Mouse (Mus musculus) cerebellum, postnatal 14 days (tissue): ENCODE measurements around the gene Sigmar1.
"Not testable (repeated sequence)": the region's sequence is repeated elsewhere in the genome, so short reads cannot be mapped to it uniquely, and the experiment has no call there.

Source experiments
- DNase-seq, 2 experiments: peaks; one replicate each; pipeline ENCODE4 v3.0.0; 2021; ENCODE audit warnings: mixed read lengths in 2 of 2

Gene Sigmar1

DNA sequence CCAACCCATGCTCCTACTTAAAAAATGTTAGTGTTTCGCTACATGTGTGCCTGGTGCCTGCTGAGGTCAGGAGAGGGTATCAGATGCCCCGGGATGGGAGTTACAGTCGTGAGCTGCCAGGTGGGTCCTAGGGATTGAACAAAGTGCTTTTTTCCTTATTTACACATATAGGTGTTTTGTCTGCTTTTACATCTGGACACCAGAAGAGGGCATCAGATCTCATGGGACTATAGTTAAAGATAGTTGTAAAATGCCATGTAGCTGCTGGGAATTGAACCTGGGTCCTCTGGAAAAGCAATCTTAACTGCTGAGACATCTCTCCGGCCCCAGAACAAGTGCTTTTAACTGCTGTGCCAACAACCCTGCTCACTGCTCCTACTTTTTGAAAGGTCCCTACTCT, 45.7 kb downstream of the Sigmar1 start:
- DNase-seq: no peak

DNA sequence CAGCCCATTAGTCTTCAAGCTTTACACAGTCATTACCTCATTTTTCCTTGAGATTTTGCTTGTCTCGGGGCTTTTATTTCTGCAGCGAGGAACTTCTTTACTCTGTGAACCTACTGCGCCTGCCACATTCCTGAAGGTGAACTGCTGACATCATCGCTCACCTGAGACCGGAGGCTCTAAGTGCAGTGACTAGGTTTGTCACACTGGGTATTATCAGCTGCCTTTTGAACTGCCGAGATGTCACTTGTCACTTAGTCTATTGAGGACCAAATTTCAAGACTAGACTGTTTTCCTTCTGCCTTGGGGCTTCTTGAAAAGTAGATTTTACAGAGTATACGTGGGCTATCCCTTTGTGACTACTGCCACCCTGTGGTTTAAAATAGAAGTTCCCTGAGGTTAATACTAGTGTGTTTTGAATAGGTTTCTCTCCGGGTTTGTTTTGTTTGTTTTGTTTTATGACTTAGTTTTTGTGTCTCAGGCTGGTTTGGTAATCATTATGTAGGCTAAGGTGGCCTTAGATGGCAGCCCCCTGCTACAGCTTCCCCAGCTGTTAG, 47.7 kb downstream of the Sigmar1 start:
- peak; percentile 67 to 82 for DNase-seq

DNA sequence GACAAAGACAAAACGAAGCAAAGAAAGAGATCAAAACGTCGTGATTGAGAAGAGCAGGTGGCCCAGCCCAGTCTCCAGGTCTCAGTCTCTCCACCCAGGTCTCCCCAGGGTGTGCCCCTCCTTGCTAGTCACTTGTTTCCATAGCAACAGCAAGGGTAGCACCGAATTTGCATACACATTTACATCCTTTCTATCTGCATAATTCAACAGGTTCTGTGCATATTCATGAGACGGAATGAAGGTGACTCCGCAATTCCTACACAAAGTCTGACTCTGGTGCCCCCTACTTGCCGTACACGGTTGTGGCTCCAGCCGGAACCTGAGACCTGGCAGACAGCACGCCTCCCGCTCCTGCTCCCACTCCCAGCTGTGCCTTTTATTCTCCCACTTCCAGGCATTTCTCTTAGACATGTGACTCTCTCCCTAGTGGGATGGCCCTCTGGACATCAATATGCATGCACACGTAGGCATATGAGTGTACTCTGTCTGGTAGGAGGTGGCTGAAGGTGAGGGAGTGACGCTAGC, 48.9 kb downstream of the Sigmar1 start:
- peak; percentile 83 to 87 for DNase-seq

GRCm38 (mm10) chr4:41705922-41706754, 49.8 kb downstream of the Sigmar1 start:
- DNase-seq: peak in 1 of 2 experiments; percentile 75

DNA sequence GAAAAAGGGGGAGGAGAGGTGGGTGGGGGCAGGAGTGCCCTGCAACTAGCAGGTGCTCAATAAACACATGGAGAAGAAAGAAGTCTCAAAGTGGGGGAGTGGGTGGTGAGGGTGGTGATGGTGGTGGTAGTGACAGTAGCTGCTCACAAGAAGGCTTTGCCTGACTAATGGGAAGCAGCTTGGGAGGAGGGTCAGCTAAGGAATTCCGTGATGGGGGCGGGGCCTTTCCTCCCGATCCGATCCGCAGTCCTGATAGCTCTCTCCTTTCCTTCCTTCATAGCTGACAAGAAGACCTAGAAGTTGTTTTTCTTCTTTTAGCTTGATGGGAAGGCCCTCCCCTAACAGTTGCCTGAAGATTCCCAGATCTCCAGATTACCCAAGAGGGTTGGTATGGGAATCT, 51.3 kb downstream of the Sigmar1 start:
- DNase-seq: no peak

- DNase-seq: not testable (repeated sequence)
Measured at GRCm38 (mm10) chr4:41702226-41702625, 53.7 kb downstream of the Sigmar1 start.

- not testable (repeated sequence) for DNase-seq
Measured at GRCm38 (mm10) chr4:41700224-41700623, 55.7 kb downstream of the Sigmar1 start.

GRCm38 (mm10) chr4:41699783-41700182, 56.2 kb downstream of the Sigmar1 start, which contains the start of gene Il11ra1:
Gene Il11ra1 (plus strand): TSS chr4:41699989.
- not testable (repeated sequence) for DNase-seq

- peak; percentile 70 to 75 for DNase-seq
Measured at GRCm38 (mm10) chr4:41698421-41699016, 57.4 kb downstream of the Sigmar1 start.

- peak; percentile 94 to 95 for DNase-seq
Measured at GRCm38 (mm10) chr4:41696930-41697841, 58.8 kb downstream of the Sigmar1 start, which contains the start of gene Cntfr. Gene Cntfr (minus strand): TSS chr4:41697089.

- DNase-seq: not testable (repeated sequence)
Measured at GRCm38 (mm10) chr4:41696452-41696851, 59.5 kb downstream of the Sigmar1 start.

DNA sequence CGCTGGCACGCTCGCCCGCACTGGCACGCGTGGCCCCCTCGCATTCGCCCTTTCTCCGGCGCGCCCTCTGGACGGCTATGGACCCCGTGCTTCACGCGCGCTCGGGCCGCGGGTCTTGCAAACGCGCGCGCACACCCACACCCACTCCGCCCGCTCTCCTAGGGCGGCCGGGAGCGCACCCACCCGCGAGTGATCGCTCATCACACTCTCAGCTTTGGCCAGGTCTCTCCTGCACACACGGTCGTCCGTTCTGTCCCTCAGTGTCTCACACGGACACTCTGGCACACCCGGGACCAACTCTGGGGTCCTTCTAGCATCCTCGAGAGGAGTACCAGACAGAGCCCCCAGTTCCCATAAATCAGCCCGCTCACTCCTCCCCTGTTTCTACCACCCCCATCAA, 60.2 kb downstream of the Sigmar1 start:
- DNase-seq: not testable (repeated sequence)

DNA sequence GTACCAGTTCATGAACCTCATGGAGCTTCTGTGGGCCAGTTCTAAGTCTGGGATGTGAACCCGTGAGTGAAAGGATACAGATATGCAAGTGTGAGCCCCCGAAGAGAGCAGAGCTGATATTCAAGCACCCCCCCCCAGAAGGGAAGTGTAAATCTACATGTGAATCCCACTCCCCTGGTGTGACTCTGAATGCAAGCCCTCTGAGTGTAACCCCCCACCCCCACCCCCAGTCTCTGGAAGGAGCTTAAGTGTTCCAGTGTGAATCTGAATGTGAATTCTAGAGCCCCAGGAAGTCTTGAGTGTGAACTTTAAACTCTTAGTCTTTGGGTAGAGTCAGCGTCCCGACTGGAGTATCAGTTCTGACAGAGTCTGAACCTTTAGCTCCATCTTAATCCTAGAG, 62.4 kb downstream of the Sigmar1 start:
- not testable (repeated sequence) for DNase-seq

- not testable (repeated sequence) for DNase-seq
Measured at GRCm38 (mm10) chr4:41690014-41690413, 65.9 kb downstream of the Sigmar1 start.

DNA sequence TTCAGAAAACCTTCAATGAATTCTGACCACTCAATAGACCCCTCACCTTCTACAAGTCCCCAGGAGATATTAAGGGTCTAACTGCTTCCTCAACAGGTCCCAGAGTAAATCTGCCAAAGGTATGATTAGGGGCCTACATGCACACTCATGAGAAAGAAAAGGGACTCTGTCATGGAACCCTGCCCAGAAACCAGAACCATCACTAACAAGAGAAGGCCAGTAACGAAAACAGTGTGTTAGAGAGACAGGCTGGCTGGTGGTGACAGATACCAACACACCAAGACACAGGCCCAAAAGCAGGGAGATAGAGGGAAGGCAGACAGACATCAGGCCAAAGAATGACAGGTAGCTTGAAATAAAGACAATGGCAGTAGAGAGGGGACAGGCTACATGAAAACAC, 67.4 kb downstream of the Sigmar1 start:
- peak in 1 of 2 experiments; percentile 56 for DNase-seq
